Mouse (Mus musculus): ENCODE measurements around the gene Tstd3.

GRCm38 (mm10) chr4:21789836-21790235 lies 22.8 kb upstream of the Tstd3 start:
- no peak for TF ChIP-seq CTCF (IDR thresholded peaks at IDR 0.05; ENCODE audit: control insufficient read depth, insufficient read depth, insufficient read length)
- no peak for TF ChIP-seq USF1 (IDR thresholded peaks at IDR 0.05; ENCODE audit: low read depth)
